Mouse (Mus musculus) skeletal muscle tissue, postnatal 0 days (tissue): ENCODE data around the gene Gm5565. TPM values are rescaled to one million over a fixed set of nuclear protein-coding genes. Genes with fewer than 3 reads are reported as not detected.

ENCODE experiments used
- polyA plus RNA-seq: library from polyadenylated mRNA; unstranded; fragments of >200 nt; fragmentation: Nextera tagmentation; extraction: Ambion mirVana; gene quantifications from 2 replicates; pipeline ENCODE4 v1.2.1, GENCODE M21; 2015

Gm5565 gene
- not detected in 2 replicates for polyA plus RNA-seq

GRCm38 (mm10) chr5:146160439-146160838 is at the start of gene Gm5565:
Gene Gm5565, minus strand, starts transcription at chr5:146160539.

GRCm38 (mm10) chr5:146185204-146185603 is 24.9 kb upstream of the Gm5565 start, which contains the start of gene 1700001J03Rik:
Gene 1700001J03Rik, minus strand, starts transcription at chr5:146185304.

GRCm38 (mm10) chr5:146170621-146171020 is 10.3 kb upstream of the Gm5565 start, which contains the start of gene Gm6309:
Gene Gm6309, minus strand, starts transcription at chr5:146170721.

Other genes with a start within 250 kb of the Gm5565 start
- gene Cyp3a25, start 150.9 kb downstream of the Gm5565 start, polyA plus RNA-seq: 0.23 and 0.35 TPM in 2 replicates
- gene Cyp3a59, start 81.3 kb downstream of the Gm5565 start, polyA plus RNA-seq: not detected in 2 replicates
- gene Gm6309, start 10.2 kb upstream of the Gm5565 start, polyA plus RNA-seq: not detected in 2 replicates
- gene 1700001J03Rik, start 24.8 kb upstream of the Gm5565 start, polyA plus RNA-seq: 0.17 TPM in 1 of 2 replicates, not detected in the other
- 45.1 and 47.4 TPM in 2 replicates for gene Rnf6, start 61.0 kb upstream of the Gm5565 start, polyA plus RNA-seq
- 12.8 and 13.2 TPM in 2 replicates for gene Cdk8, start 70.7 kb upstream of the Gm5565 start, polyA plus RNA-seq
- 0.23 and 0.32 TPM in 2 replicates for gene Wasf3, start 224.4 kb upstream of the Gm5565 start, polyA plus RNA-seq